Mouse (Mus musculus) mesoderm, embryonic 11.5 days (tissue): Measurements from ENCODE around the gene Chmp6.

Experiments used
- DNase-seq: peaks from one replicate; pipeline ENCODE4 v3.0.0-alpha.2; 2012; ENCODE audit warnings: low read depth, low spot score

Gene Chmp6

GRCm38 (mm10) chr11:119913291-119913934 lies at the start of gene Chmp6:
Chmp6 (plus strand) TSS chr11:119913441.
- DNase-seq, result peak; percentile 88

DNA sequence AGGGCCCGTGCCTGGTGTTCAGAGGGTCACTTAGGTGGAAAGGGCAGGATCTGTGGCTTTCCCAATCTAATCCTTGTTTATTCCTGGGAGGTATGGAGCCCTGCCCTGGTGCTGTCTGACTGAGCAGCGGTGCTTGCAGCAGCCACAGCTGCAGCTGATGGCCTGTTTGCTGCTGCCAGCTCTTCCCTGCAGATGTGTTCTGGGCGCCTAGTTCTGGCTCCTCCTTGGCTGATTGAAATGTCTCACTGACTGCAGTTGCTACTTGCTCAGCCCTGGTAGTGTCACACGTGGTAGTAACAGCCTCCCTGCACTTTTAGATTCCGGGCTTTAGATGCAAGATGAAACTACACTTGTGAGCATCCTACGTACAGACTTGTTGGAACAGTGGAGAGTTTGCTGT lies 46.4 kb upstream of the Chmp6 start:
- no peak for DNase-seq

GRCm38 (mm10) chr11:119868138-119868537 lies 45.1 kb upstream of the Chmp6 start:
- DNase-seq, result no peak

GRCm38 (mm10) chr11:119868556-119868955 lies 44.7 kb upstream of the Chmp6 start:
- DNase-seq, result no peak

DNA sequence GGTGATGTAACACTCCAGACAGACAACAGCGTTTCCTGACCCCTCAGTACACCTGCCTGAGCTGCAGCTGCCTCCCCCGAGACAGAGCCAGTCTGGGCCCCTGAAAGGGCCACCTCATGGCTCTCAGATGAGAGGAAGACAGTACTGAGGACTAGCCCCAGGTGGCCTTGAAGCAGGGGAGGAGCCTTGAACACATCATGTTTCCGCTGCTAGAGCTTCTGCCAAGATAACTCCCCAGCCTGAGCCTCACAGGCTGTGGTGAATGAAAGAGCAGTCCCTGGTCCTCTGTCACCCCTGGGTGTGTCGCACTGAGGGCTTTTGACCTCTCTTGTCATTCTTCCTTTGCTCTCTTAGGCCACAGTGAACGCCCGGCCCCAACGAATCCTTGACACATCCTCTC lies 42.1 kb upstream of the Chmp6 start:
- DNase-seq, result no peak

GRCm38 (mm10) chr11:119873643-119874042 lies 39.6 kb upstream of the Chmp6 start:
- no peak for DNase-seq

DNA sequence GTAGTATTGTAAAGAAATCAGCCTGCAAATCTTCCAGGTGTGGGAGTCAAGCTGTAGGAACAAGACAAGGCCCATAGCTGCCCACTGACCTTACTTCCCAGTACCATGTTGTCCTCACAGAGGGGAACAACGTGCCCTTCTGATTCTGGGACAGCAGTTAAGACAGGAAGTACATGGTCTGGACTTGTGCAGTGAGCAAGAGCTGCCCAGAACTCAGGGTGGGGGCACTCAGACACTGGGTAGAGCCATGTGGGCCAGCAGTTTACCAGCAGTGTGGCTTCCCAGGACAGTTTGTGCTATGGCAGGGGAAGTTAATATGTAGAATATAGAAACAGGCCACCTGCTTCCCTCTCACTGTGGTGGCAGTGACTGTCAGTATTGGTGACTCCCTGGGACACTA lies 38.4 kb upstream of the Chmp6 start:
- DNase-seq, result no peak

GRCm38 (mm10) chr11:119875685-119876084 lies 37.6 kb upstream of the Chmp6 start:
- DNase-seq, result no peak

DNA sequence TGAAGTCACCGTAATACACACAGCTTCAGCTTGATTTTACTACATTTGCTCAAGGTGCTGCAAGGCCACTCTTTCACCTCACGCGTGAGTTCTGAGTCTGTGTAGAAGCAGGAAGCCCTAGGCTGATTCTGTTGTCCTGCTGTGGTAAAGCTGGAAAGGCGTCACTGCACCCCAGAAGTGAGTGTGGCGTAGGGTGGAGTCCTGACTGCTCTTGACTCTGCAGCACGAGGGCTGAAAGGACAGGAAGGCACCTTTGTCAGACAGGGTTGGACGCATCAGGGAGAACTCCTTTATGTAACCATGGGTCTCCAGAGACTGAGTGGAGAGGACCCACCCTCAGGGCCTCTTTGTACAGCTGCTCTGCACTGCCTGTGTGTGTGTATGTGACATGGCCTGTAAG lies 36.1 kb upstream of the Chmp6 start:
- no peak for DNase-seq

DNA sequence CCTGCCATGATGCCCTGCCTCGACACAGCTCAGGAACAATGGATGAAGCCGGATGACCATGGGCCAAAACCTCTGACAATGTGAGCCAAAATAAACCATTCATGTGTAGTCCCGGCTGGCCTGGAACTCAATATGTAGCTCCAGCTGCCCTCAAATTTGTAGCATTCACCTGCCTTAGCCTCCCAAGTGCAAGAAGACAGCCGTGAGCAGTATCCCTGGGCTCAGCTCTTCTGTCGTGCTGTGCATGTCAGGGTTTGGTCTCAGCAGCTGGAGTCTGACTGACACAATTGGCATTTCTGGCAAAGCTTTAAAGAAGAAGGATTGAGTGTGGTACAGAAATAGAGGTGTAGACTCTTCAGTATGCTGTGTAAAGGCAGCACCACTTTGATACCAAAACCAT lies 33.7 kb upstream of the Chmp6 start:
- no peak for DNase-seq

DNA sequence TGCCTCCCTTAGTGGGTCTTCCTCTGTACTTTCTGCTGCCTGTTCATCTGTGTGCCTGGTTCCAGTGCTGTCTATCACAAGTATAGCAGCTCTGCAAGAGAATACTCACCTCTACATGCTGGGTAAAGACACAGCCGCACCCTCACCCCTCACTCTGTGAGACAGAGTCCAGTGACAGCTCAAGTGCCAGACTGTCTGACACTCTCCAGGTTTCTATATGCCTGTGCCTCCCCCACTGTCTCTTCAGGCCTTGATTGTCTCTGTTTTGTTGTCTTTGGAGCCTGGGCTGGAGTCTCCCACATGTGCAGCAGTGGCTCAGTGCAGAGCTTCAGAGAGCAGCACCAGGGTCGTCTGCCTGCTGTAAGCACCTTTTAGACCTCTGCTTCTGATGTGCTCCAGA lies 29.6 kb upstream of the Chmp6 start:
- no peak for DNase-seq

DNA sequence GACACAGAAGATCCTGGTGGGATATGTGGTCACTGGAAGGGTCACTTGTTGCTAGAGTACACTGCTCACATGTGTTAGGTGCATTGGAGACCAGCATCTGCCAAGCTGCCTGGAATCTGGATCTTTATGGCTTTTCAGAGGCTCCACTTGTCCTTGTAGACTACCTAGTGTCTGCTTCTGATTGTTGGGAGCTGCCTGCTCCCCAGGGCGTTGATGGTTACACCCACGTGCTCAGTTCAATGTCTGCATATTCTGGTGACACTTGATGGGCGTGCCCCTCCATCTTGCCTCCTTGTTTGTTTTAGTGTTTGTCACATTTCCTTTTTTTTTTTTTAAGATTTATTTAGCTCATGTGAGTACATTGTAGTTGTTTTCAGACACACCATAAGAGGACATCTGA lies 23.3 kb upstream of the Chmp6 start:
- DNase-seq, result no peak

DNA sequence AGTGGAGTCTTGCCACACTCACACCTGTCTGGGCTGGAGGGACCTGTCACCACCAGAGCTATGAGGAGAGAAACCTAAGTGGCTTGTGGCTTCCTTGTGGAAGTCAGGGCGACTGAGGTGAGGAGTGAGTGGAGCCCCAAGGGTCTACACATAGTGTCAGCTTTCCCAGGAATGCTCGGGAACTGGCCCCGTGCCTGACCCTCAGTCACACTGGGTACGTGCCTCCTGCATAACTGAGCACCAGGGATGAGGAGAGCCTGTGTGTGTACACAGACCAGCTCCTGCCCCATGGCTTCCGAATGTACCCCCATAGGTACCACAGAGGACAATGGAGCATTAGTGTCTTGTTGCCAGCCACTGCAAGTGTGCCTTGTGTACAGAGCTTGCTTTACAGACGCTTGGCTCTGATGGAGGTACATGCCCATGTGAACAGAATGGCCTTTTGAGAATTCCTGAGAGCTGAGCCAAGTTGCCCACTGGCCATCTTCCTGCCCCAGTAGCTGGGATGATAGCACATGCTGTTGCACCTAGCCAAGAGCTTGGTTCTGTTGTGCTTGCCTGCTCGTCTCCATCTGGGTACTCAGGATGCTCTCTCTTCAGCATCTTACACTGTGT lies 21.5 kb upstream of the Chmp6 start:
- no peak for DNase-seq

DNA sequence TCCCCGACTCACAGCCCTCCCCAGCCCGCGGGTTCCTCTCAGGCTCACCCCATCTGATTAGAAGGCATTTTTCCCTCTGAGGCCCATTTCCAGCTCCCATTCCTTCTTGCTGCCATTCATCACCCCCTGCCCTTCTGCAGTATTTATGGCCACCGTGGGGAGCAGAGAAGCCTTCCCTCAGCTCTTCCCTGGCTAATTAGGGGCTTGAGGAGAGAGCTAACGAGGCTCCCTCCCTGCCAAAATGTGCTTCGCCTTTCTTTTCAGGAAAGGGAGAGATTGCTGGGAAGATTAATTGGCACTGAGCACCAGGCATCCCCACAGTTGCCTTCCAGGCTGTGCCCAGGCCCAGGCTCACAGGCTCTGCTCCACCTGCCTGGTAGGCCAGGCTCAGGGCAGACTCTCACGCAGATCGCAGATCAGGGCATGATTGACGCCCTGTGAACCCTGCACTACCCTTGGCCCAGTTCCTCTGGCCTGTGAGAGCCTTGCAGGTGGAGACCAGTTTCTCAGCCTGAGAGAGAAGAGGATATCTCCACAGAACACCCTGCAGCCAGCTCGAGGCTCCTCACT lies 19.5 kb upstream of the Chmp6 start:
- no peak for DNase-seq

DNA sequence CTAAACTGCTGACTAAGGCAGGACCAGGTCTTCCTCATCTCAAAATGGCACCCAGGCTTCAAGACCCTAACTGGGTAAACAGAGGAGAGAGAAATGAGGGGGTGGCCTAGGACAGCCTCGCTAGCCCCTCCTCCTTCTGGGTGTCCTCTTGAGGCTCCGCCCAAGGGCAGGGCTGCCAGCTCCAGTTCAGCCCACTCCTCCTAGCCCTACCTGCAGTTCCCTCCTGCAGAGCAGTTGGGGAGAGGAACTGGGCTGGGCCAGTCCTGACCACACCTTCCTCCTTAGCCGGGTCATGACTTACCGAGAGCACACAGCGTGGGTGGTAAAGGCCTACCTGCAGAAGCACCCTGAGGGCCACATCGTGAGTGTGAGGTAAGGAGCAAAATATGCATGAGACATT lies 18.6 kb upstream of the Chmp6 start:
- no peak for DNase-seq

- DNase-seq, result peak; percentile 23
Observed at GRCm38 (mm10) chr11:119897041-119897440, 16.2 kb upstream of the Chmp6 start.

DNA sequence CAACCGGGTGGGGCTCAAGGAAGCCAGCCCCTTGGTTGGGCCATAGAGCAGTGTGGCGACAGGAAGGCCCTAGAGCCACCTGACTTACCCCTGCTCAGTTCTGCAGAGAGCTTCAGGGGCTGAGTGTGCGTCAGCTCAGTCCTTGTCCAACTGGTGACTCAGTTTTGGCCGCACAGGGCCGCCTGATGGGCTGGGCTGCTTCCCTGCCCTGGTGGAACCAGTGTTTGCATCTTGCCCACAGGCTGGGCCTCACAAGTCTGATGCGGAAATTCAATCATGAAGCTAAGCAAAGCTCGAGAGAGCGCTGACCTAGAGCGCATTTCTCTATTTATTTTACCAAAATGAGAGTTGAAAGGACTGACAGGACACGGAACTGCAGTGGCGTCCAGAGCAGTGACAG lies 14.3 kb upstream of the Chmp6 start:
- DNase-seq, result no peak

- DNase-seq, result no peak
Observed at GRCm38 (mm10) chr11:119901174-119901573, 12.1 kb upstream of the Chmp6 start.

- DNase-seq, result no peak
Observed at GRCm38 (mm10) chr11:119902891-119903290, 10.3 kb upstream of the Chmp6 start.

GRCm38 (mm10) chr11:119904621-119905286 lies 8.5 kb upstream of the Chmp6 start:
- peak; percentile 88 for DNase-seq

GRCm38 (mm10) chr11:119905794-119906193 lies 7.4 kb upstream of the Chmp6 start:
- DNase-seq, result no peak

DNA sequence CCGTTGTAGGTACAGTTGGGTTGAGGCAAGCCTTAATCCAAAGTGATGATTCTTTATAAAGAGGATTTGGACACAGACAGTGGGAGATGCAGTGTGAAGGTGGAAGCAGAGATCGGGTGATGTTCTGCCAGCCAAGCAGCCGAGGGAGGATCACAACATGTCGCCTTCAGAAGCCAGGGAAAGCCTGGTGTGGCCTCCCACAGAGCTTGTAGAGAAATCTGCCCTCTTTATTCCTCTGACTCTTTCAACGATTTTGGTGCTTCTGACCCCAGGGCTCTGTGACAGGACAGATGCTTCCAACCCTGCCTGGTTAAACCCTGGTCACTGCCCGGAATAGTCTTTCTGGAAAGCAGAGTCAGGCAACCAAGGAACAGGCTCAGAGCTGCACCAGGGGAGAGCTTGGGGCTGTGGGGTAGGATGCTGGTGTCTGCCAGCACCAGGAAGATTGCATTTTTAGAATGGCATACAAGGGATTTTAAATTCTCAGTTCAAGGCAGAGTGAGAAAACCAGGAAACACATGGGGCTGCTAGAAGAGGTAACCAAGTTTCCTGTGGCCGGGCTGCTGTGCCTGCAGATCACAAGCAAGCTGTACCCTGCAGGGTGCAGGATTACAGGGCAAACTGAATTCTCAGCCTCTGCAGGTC lies 6.1 kb upstream of the Chmp6 start:
- DNase-seq, result no peak
